Mouse (Mus musculus): ENCODE measurements around the gene Psma4.

- TF ChIP-seq CTCF (IDR thresholded peaks at IDR 0.05): no peak
- TF ChIP-seq EP300 (IDR thresholded peaks at IDR 0.05): no peak
These were observed 8.5 kb upstream of the Psma4 start for GRCm38 (mm10) chr9:54942071-54942470.
